Mouse (Mus musculus): Measurements from ENCODE around the gene Olfr649. TPM values are rescaled to one million over a fixed set of nuclear protein-coding genes. Genes with fewer than 3 reads are reported as not detected.

Olfr649 gene
- polyA plus RNA-seq, 1 experiment = not detected

DNA sequence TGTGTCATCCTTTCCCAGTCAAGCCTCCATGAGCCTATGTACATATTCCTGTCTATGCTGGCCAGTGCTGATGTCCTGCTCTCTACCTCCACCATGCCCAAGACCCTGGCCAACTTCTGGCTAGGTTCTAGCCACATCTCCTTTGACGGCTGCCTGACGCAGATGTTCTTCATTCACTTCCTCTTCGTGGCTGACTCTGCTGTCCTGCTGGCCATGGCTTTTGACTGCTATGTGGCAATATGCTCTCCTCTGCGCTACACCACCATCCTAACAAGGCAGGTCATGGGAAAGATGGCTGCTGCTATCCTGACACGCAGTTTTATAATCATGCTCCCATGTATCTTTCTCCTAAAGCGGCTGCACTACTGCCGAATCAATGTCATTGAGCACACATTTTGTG lies 10.4 kb upstream of the Olfr649 start:
- Histone ChIP-seq H3K4me3 (ENCODE audit: insufficient read depth, low read depth, low read length) (no peak overlapping the region), H3K4me1 (ENCODE audit: control insufficient read depth, insufficient read depth, low read length) (no peaks in the 10 kb centered on the region), H3K27ac (ENCODE audit: insufficient read depth, low read depth, low read length) (no peak overlapping the region)
- TF ChIP-seq CTCF (IDR thresholded peaks at IDR 0.05; ENCODE audit: insufficient read depth, low read depth, low read length) (no peak), POLR2A (IDR thresholded peaks at IDR 0.05; ENCODE audit: insufficient read depth, low read depth, low read length) (no peak)
- WGBS = 95% methylated on average over 7 of the region's 7 CpGs

- TF ChIP-seq CTCF (IDR thresholded peaks at IDR 0.05; ENCODE audit: insufficient read depth, low read depth, low read length) (peak; percentile 60), POLR2A (IDR thresholded peaks at IDR 0.05; ENCODE audit: insufficient read depth, low read depth, low read length) (no peak)
- H3K4me3 ChIP-seq (ENCODE audit: insufficient read depth, low read depth, low read length) = no peak overlapping the region
- WGBS = 8% methylated on average over 5 of the region's 5 CpGs
- H3K27ac ChIP-seq (ENCODE audit: insufficient read depth, low read depth, low read length) = no peak overlapping the region
- no peaks in the 10 kb centered on the region for H3K4me1 ChIP-seq (ENCODE audit: control insufficient read depth, insufficient read depth, low read length)
Measured at GRCm38 (mm10) chr7:104199822-104200221, 4.0 kb upstream of the Olfr649 start.

- Histone ChIP-seq H3K27ac (ENCODE audit: insufficient read depth, low read depth, low read length) (no peak overlapping the region), H3K4me1 (ENCODE audit: control insufficient read depth, insufficient read depth, low read length) (no peaks in the 10 kb centered on the region), H3K4me3 (ENCODE audit: insufficient read depth, low read depth, low read length) (no peak overlapping the region)
- no peak for TF ChIP-seq POLR2A (IDR thresholded peaks at IDR 0.05; ENCODE audit: insufficient read depth, low read depth, low read length)
- no peak for TF ChIP-seq CTCF (IDR thresholded peaks at IDR 0.05; ENCODE audit: insufficient read depth, low read depth, low read length)
- 62% methylated on average over 9 of the region's 9 CpGs for WGBS
Measured at GRCm38 (mm10) chr7:104191275-104191674, 4.5 kb downstream of the Olfr649 start.

GRCm38 (mm10) chr7:104183292-104183691 lies 12.5 kb downstream of the Olfr649 start, which contains the start of gene Olfr648:
Gene Olfr648, minus strand, starts transcription at chr7:104183392.
- TF ChIP-seq POLR2A (IDR thresholded peaks at IDR 0.05; ENCODE audit: insufficient read depth, low read depth, low read length) (no peak), CTCF (IDR thresholded peaks at IDR 0.05; ENCODE audit: insufficient read depth, low read depth, low read length) (no peak)

GRCm38 (mm10) chr7:104179074-104179473 lies 16.7 kb downstream of the Olfr649 start:
- H3K4me3 ChIP-seq (ENCODE audit: insufficient read depth, low read depth, low read length) = no peak overlapping the region
- TF ChIP-seq POLR2A (IDR thresholded peaks at IDR 0.05; ENCODE audit: insufficient read depth, low read depth, low read length) (no peak), CTCF (IDR thresholded peaks at IDR 0.05; ENCODE audit: insufficient read depth, low read depth, low read length) (no peak)
- WGBS = 69% methylated on average over 1 of the region's 1 CpGs
- no peaks in the 10 kb centered on the region for H3K4me1 ChIP-seq (ENCODE audit: control insufficient read depth, insufficient read depth, low read length)
- no peak overlapping the region for H3K27ac ChIP-seq (ENCODE audit: insufficient read depth, low read depth, low read length)

More at GRCm38 (mm10) chr7:104183292-104183691, 12.5 kb downstream of the Olfr649 start, which contains the start of gene Olfr648:
- no peak within 1 kb of the TSS for H3K4me3 ChIP-seq (ENCODE audit: insufficient read depth, low read depth, low read length)
- 89% methylated on average over 2 of the region's 2 CpGs for WGBS
- H3K27ac ChIP-seq (ENCODE audit: insufficient read depth, low read depth, low read length) = no peak within 1 kb of the TSS
- H3K4me1 ChIP-seq (ENCODE audit: control insufficient read depth, insufficient read depth, low read length) = no peaks in the 10 kb centered on the region

DNA sequence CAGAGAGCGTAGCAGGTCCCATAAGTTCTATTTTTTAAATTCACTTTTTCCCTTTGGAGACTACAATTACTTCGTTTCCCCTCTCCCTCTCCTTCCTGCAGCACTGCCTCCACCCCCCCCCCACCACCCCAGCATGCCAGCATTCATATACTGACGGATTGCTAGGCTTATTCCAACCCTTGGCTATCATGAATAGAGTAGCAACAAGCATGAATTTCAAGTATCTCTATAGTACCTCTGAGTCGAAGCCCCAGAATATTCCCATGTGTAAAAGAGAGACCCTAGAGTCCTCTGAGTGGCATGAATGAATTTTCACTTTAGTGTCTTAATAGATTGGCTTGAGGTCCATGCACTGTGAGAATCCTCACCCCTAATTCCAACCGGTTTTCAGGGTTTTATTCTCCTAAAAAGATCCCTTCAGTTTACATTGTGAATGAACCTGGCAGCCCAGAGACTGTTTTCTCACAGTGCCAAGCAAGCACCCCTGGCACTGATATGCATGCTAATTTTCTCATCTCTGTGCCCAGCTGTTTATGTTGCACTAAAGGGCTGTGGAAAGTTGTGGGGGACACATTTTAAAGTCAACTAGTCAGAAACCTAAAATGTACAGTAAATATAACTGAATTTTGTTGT lies 17.2 kb downstream of the Olfr649 start:
- no peak for TF ChIP-seq CTCF (IDR thresholded peaks at IDR 0.05; ENCODE audit: insufficient read depth, low read depth, low read length)
- no peak for TF ChIP-seq POLR2A (IDR thresholded peaks at IDR 0.05; ENCODE audit: insufficient read depth, low read depth, low read length)
- no peak overlapping the region for H3K27ac ChIP-seq (ENCODE audit: insufficient read depth, low read depth, low read length)
- H3K4me3 ChIP-seq (ENCODE audit: insufficient read depth, low read depth, low read length) = no peak overlapping the region
- WGBS = 31% methylated on average over 5 of the region's 5 CpGs
- H3K4me1 ChIP-seq (ENCODE audit: control insufficient read depth, insufficient read depth, low read length) = no peaks in the 10 kb centered on the region

GRCm38 (mm10) chr7:104175085-104175484 lies 20.7 kb downstream of the Olfr649 start:
- Histone ChIP-seq H3K27ac (ENCODE audit: insufficient read depth, low read depth, low read length) (no peak overlapping the region), H3K4me3 (ENCODE audit: insufficient read depth, low read depth, low read length) (no peak overlapping the region), H3K4me1 (ENCODE audit: control insufficient read depth, insufficient read depth, low read length) (no peaks in the 10 kb centered on the region)
- 14% methylated on average over 1 of the region's 1 CpGs for WGBS
- TF ChIP-seq POLR2A (IDR thresholded peaks at IDR 0.05; ENCODE audit: insufficient read depth, low read depth, low read length) (no peak), CTCF (IDR thresholded peaks at IDR 0.05; ENCODE audit: insufficient read depth, low read depth, low read length) (no peak)

- WGBS = 75% methylated on average over 6 of the region's 6 CpGs
- H3K4me1 ChIP-seq (ENCODE audit: control insufficient read depth, insufficient read depth, low read length) = no peaks in the 10 kb centered on the region
- H3K4me3 ChIP-seq (ENCODE audit: insufficient read depth, low read depth, low read length) = no peak overlapping the region
- H3K27ac ChIP-seq (ENCODE audit: insufficient read depth, low read depth, low read length) = no peak overlapping the region
- no peak for TF ChIP-seq POLR2A (IDR thresholded peaks at IDR 0.05; ENCODE audit: insufficient read depth, low read depth, low read length)
- TF ChIP-seq CTCF (IDR thresholded peaks at IDR 0.05; ENCODE audit: insufficient read depth, low read depth, low read length) = no peak
Measured at GRCm38 (mm10) chr7:104169634-104170204, 26.1 kb downstream of the Olfr649 start.

DNA sequence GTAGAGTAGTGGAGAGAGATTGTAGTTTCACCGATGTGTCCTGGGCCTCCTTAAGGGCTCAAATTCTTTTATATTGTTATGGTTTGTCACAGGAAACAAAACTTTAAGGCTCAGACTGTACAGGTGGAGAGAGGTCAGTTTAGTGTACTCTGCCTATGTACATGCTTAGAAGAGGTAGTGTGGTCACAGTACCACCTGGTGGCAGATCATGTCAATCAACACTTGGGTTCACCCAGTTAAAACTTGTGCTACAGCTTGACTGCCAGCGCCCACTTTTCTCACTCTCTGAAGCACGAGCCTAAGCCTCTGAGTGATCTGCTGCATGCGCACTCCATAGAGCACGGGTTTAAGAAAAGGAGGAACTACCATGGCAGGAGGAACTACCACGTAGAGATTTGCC lies 28.7 kb downstream of the Olfr649 start:
- no peak overlapping the region for H3K4me3 ChIP-seq (ENCODE audit: insufficient read depth, low read depth, low read length)
- TF ChIP-seq CTCF (IDR thresholded peaks at IDR 0.05; ENCODE audit: insufficient read depth, low read depth, low read length) (no peak), POLR2A (IDR thresholded peaks at IDR 0.05; ENCODE audit: insufficient read depth, low read depth, low read length) (no peak)
- no peaks in the 10 kb centered on the region for H3K4me1 ChIP-seq (ENCODE audit: control insufficient read depth, insufficient read depth, low read length)
- no peak overlapping the region for H3K27ac ChIP-seq (ENCODE audit: insufficient read depth, low read depth, low read length)
- 85% methylated on average over 6 of the region's 6 CpGs for WGBS
